Mouse (Mus musculus): ENCODE measurements at regions not wholly inside any gene's neighbourhood (a gene's known extent, or its start where the extent isn't known, plus 50 kb on each side); places are given as distances from the start of the nearest gene placed in this dataset.
A peak's percentile ranks its signal among the peaks of the same experiment; 100 is the strongest.

DNA sequence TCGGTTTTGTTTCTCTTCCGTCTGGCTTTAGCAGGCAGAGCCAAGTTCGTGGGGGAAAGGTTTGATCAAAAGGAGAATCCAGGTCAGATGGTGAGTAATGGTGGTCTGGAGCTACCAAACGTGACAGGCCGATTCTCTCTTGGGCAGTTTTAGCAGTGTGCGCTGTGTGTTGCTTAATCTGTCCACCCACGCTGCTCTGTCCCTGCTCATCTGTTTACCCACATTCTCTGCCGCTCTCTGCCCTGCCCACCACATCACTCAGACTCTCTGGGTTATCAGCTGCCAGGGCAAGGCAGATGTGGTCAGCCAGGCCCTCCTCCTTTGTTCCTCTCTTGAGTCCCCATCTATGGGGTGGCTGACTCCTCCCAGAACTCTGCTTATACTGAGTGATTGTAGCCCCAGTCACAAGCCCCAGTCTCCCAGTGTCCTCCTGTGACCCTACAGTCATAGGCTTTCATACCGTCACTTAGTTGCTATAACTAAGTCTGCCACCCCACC lies 424.8 kb upstream of the Smim15 start:
- WGBS: 36% methylated on average over 9 of the region's 9 CpGs
- Histone ChIP-seq H3K4me2 (ENCODE audit: low read depth, low read length) (no peak overlapping the region), H3K27ac (ENCODE audit: low read length) (no peak overlapping the region), H3K9ac (ENCODE audit: low read length) (no peak overlapping the region), H3K4me3 (replicated peaks; ENCODE audit: low read length) (no peak overlapping the region), H3K36me3 (ENCODE audit: control insufficient read depth, insufficient read depth, low read length) (no peaks in the 10 kb centered on the region), H3K27me3 (ENCODE audit: control insufficient read depth, insufficient read depth, low read length) (no peaks in the 10 kb centered on the region), H3K4me1 (ENCODE audit: control insufficient read depth, insufficient read depth, low read length) (peaks cover 9% of the 10 kb centered on the region), H3K9me3 (replicated peaks; ENCODE audit: control insufficient read depth, low read length) (no peaks in the 10 kb centered on the region)
- peak; percentile 62 for ATAC-seq (ENCODE audit: insufficient read depth, low FRiP score)

DNA sequence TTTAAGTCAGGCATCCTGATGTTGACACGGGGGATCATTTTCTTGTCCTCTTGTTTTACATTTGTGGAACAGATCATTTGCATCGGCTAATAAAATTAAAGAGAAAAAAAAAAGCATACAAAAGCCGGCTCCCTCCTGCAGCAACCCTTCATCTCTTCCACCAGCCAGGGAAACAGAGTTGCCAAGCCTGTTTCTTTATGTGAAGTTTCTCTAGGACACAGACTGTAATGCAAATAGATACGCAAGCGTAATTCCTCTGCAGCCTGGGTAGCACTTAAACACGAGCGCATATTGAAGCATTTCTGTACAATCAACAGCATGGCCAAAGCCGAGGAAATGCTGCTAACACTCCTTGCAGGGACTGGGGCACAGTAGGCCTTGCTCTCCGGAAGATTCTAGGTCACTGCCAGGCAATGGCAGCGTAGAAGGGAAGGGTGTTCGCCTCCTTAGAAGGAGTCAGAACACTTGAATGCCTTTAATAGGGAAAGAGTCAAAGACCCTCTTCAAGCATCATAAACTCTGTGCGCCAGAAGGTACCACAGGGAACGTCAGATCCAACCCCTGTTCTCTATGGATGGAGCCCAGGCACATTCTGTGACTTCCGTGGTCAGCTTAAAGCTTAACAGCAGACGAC lies 425.3 kb upstream of the Smim15 start:
- Histone ChIP-seq H3K4me1 (ENCODE audit: control insufficient read depth, insufficient read depth, low read length) (peaks cover 9% of the 10 kb centered on the region), H3K4me3 (replicated peaks; ENCODE audit: low read length) (no peak overlapping the region), H3K9me3 (replicated peaks; ENCODE audit: control insufficient read depth, low read length) (no peaks in the 10 kb centered on the region), H3K36me3 (ENCODE audit: control insufficient read depth, insufficient read depth, low read length) (no peaks in the 10 kb centered on the region), H3K9ac (ENCODE audit: low read length) (no peak overlapping the region), H3K27me3 (ENCODE audit: control insufficient read depth, insufficient read depth, low read length) (no peaks in the 10 kb centered on the region), H3K4me2 (ENCODE audit: low read depth, low read length) (no peak overlapping the region), H3K27ac (ENCODE audit: low read length) (no peak overlapping the region)
- ATAC-seq (ENCODE audit: insufficient read depth, low FRiP score): no peak
- WGBS: 50% methylated on average over 15 of the region's 15 CpGs

DNA sequence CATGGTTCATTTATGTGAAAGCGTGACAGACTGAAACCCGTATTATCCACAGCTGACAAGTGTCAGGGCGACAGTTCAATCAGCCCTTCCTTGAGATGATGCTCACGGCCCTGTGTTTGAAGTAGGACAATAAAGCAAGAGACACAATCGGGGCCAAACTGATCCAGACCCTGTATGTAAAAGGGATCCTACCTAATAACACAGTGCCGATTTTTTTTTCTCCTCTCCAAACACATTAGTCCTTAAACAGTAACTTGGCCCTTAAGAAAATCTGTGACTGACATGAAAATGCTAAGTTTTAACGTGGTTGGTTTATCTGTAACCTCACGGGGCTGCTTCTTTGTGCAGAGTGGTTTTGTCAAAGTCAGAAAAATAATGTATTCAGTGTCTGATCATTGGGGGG lies 425.9 kb upstream of the Smim15 start:
- no peaks in the 10 kb centered on the region for H3K9me3 ChIP-seq (replicated peaks; ENCODE audit: control insufficient read depth, low read length)
- no peak overlapping the region for H3K27ac ChIP-seq (ENCODE audit: low read length)
- H3K4me3 ChIP-seq (replicated peaks; ENCODE audit: low read length): no peak overlapping the region
- no peaks in the 10 kb centered on the region for H3K36me3 ChIP-seq (ENCODE audit: control insufficient read depth, insufficient read depth, low read length)
- H3K4me2 ChIP-seq (ENCODE audit: low read depth, low read length): no peak overlapping the region
- WGBS: 42% methylated on average over 8 of the region's 8 CpGs
- peaks cover 9% of the 10 kb centered on the region for H3K4me1 ChIP-seq (ENCODE audit: control insufficient read depth, insufficient read depth, low read length)
- no peak overlapping the region for H3K9ac ChIP-seq (ENCODE audit: low read length)
- no peaks in the 10 kb centered on the region for H3K27me3 ChIP-seq (ENCODE audit: control insufficient read depth, insufficient read depth, low read length)
- ATAC-seq (ENCODE audit: insufficient read depth, low FRiP score): no peak

DNA sequence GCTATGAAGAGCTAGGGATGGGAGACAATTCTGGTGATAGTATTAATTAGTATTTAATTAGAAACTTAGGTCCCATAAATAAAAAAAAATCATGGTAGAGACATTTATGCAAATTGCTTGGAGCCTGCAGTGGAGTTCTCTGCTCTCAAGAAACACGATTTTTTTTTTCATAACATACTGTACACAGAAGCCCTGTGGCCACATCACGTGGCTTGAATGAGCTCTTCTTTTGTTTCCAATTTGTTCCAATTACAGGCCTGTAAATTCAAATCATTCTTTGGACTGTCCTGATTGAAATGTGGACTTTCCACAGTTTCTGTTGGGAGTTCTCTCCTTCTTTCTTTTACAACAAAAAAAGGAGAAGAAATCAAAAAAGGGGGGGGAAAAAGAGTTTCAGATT lies 426.7 kb upstream of the Smim15 start:
- Histone ChIP-seq H3K4me2 (ENCODE audit: low read depth, low read length) (no peak overlapping the region), H3K9me3 (replicated peaks; ENCODE audit: control insufficient read depth, low read length) (no peaks in the 10 kb centered on the region), H3K4me1 (ENCODE audit: control insufficient read depth, insufficient read depth, low read length) (peaks cover 9% of the 10 kb centered on the region), H3K9ac (ENCODE audit: low read length) (no peak overlapping the region), H3K27ac (ENCODE audit: low read length) (no peak overlapping the region), H3K36me3 (ENCODE audit: control insufficient read depth, insufficient read depth, low read length) (no peaks in the 10 kb centered on the region), H3K4me3 (replicated peaks; ENCODE audit: low read length) (no peak overlapping the region), H3K27me3 (ENCODE audit: control insufficient read depth, insufficient read depth, low read length) (no peaks in the 10 kb centered on the region)
- ATAC-seq (ENCODE audit: insufficient read depth, low FRiP score): no peak
- 62% methylated on average over 2 of the region's 2 CpGs for WGBS

GRCm38 (mm10) chr13:107616775-107617174 lies 427.5 kb upstream of the Smim15 start:
- ATAC-seq (ENCODE audit: insufficient read depth, low FRiP score): no peak
- 69% methylated on average over 4 of the region's 4 CpGs for WGBS
- Histone ChIP-seq H3K4me2 (ENCODE audit: low read depth, low read length) (no peak overlapping the region), H3K4me1 (ENCODE audit: control insufficient read depth, insufficient read depth, low read length) (peaks cover 9% of the 10 kb centered on the region), H3K27me3 (ENCODE audit: control insufficient read depth, insufficient read depth, low read length) (no peaks in the 10 kb centered on the region), H3K9ac (ENCODE audit: low read length) (no peak overlapping the region), H3K27ac (ENCODE audit: low read length) (no peak overlapping the region), H3K4me3 (replicated peaks; ENCODE audit: low read length) (no peak overlapping the region), H3K9me3 (replicated peaks; ENCODE audit: control insufficient read depth, low read length) (no peaks in the 10 kb centered on the region), H3K36me3 (ENCODE audit: control insufficient read depth, insufficient read depth, low read length) (no peaks in the 10 kb centered on the region)

DNA sequence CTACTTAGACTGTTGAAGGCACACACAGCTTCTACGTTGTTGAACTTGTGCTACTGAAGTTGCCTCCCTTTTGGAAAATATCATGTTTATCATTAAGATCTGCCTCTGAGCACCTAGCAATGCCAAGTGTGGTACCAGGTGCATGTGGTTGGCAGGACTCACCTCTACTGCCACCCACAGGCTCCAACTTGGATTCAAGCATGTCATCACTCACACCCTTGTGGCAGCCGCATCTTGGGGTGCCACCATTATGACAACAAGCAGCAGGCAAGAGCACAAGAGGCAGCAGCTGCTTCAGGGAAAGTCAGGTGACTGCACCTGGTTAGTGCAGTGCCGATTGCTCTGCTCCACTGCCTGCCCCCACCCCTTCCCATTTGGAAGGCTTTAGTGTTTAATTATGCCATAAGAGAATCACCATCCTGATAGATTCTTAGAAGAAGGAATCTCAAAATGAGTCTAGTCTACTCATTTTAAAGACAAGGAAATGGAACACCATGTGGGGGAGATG lies 435.2 kb upstream of the Smim15 start:
- Histone ChIP-seq H3K4me2 (ENCODE audit: low read depth, low read length) (no peak overlapping the region), H3K9ac (ENCODE audit: low read length) (no peak overlapping the region), H3K27ac (ENCODE audit: low read length) (no peak overlapping the region), H3K9me3 (replicated peaks; ENCODE audit: control insufficient read depth, low read length) (no peaks in the 10 kb centered on the region), H3K36me3 (ENCODE audit: control insufficient read depth, insufficient read depth, low read length) (no peaks in the 10 kb centered on the region), H3K4me3 (replicated peaks; ENCODE audit: low read length) (no peak overlapping the region), H3K27me3 (ENCODE audit: control insufficient read depth, insufficient read depth, low read length) (no peaks in the 10 kb centered on the region), H3K4me1 (ENCODE audit: control insufficient read depth, insufficient read depth, low read length) (no peaks in the 10 kb centered on the region)
- 72% methylated on average over 3 of the region's 3 CpGs for WGBS
- no peak for ATAC-seq (ENCODE audit: insufficient read depth, low FRiP score)

GRCm38 (mm10) chr13:107607294-107607693 lies 437.0 kb upstream of the Smim15 start:
- Histone ChIP-seq H3K27ac (ENCODE audit: low read length) (no peak overlapping the region), H3K36me3 (ENCODE audit: control insufficient read depth, insufficient read depth, low read length) (no peaks in the 10 kb centered on the region), H3K4me3 (replicated peaks; ENCODE audit: low read length) (no peak overlapping the region), H3K9me3 (replicated peaks; ENCODE audit: control insufficient read depth, low read length) (no peaks in the 10 kb centered on the region), H3K4me1 (ENCODE audit: control insufficient read depth, insufficient read depth, low read length) (no peaks in the 10 kb centered on the region), H3K27me3 (ENCODE audit: control insufficient read depth, insufficient read depth, low read length) (no peaks in the 10 kb centered on the region), H3K9ac (ENCODE audit: low read length) (no peak overlapping the region), H3K4me2 (ENCODE audit: low read depth, low read length) (no peak overlapping the region)
- ATAC-seq (ENCODE audit: insufficient read depth, low FRiP score): no peak
- WGBS: 80% methylated on average over 4 of the region's 4 CpGs

DNA sequence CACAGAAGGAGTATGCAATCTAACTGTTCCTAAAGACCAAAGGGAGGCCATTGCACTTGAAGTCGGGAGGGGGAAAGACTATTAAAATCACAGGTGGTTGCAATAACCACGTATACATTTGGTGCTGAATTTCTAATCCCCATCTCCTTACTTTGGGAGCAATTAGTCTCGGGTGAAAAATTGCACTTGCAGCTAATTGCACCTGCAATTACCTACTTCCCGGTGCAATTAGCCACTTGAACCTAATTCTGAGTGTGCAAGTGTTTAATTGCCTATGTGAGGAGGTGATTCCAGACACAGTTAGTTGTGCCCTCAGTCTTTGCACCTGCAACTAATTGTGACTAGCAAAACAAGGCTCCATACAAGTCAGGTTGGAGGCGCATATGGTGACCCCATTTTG lies 442.1 kb upstream of the Smim15 start:
- Histone ChIP-seq H3K27me3 (ENCODE audit: control insufficient read depth, insufficient read depth, low read length) (no peaks in the 10 kb centered on the region), H3K4me3 (replicated peaks; ENCODE audit: low read length) (no peak overlapping the region), H3K9ac (ENCODE audit: low read length) (no peak overlapping the region), H3K27ac (ENCODE audit: low read length) (no peak overlapping the region), H3K9me3 (replicated peaks; ENCODE audit: control insufficient read depth, low read length) (no peaks in the 10 kb centered on the region), H3K4me1 (ENCODE audit: control insufficient read depth, insufficient read depth, low read length) (peaks cover 3% of the 10 kb centered on the region; the same call in 1 of the 2 replicates), H3K4me2 (ENCODE audit: low read depth, low read length) (no peak overlapping the region), H3K36me3 (ENCODE audit: control insufficient read depth, insufficient read depth, low read length) (no peaks in the 10 kb centered on the region)
- ATAC-seq (ENCODE audit: insufficient read depth, low FRiP score): no peak
- 80% methylated on average over 5 of the region's 5 CpGs for WGBS

DNA sequence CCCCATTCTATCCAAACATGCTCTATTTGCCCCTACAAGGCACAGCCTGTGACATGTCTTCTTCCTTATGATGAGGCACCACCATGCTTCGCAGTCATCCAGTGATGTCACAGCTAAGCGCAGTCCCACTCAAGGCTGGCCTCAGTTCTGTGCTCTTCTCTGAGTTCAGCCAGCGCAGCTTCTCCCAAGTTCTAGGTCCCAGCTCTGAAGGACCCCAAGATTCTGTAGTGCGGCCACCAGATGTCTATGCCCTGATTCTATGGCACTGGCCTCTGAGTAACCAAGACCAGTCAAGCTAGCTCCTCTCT lies 443.2 kb upstream of the Smim15 start:
- 85% methylated on average over 4 of the region's 4 CpGs for WGBS
- no peak for ATAC-seq (ENCODE audit: insufficient read depth, low FRiP score)
- H3K27ac ChIP-seq (ENCODE audit: low read length): no peak overlapping the region

More for the DNA sequence above, 443.2 kb upstream of the Smim15 start:
- H3K4me3 ChIP-seq (replicated peaks; ENCODE audit: low read length): no peak overlapping the region
- peaks cover 3% of the 10 kb centered on the region; the same call in 1 of the 2 replicates for H3K4me1 ChIP-seq (ENCODE audit: control insufficient read depth, insufficient read depth, low read length)
- H3K27me3 ChIP-seq (ENCODE audit: control insufficient read depth, insufficient read depth, low read length): no peaks in the 10 kb centered on the region
- no peaks in the 10 kb centered on the region for H3K36me3 ChIP-seq (ENCODE audit: control insufficient read depth, insufficient read depth, low read length)
- H3K9me3 ChIP-seq (replicated peaks; ENCODE audit: control insufficient read depth, low read length): no peaks in the 10 kb centered on the region
- no peak overlapping the region for H3K9ac ChIP-seq (ENCODE audit: low read length)
- H3K4me2 ChIP-seq (ENCODE audit: low read depth, low read length): no peak overlapping the region
